Mouse (Mus musculus) E14TG2a.4 (cell line): ENCODE measurements at regions not wholly inside any gene's neighbourhood (a gene's known extent, or its start where the extent isn't known, plus 50 kb on each side); places are given as distances from the start of the nearest gene placed in this dataset.

ENCODE experiments used
- H3K27me3 ChIP-seq: 2 replicates; pipeline ENCODE4 v1.6.1; 2014; ENCODE audit warnings: low read length, control low read depth; ENCODE audit not compliant: insufficient read depth
- H3K36me3 ChIP-seq: 2 replicates; pipeline ENCODE4 v1.6.1; 2014; ENCODE audit warnings: low read length, control low read depth; ENCODE audit not compliant: insufficient read depth
- H3K4me1 ChIP-seq: replicated peaks from 2 replicates; pipeline ENCODE4 v1.6.1; 2014; ENCODE audit warnings: low read depth, low read length, control low read depth
- H3K4me3 ChIP-seq: replicated peaks from 2 replicates; pipeline ENCODE4 v1.5.1; 2014; ENCODE audit warnings: mild to moderate bottlenecking, low read length
- H3K9me3 ChIP-seq: 2 replicates; pipeline ENCODE4 v1.6.1; 2014; ENCODE audit warnings: low read length, control low read depth
- CTCF ChIP-seq: conservative IDR thresholded peaks from 2 replicates; pipeline ENCODE4 v1.5.1; 2014; ENCODE audit warnings: low read length
- NANOG ChIP-seq: IDR thresholded peaks from 2 replicates; pipeline ENCODE4 v1.6.1; 2014; ENCODE audit warnings: borderline replicate concordance, low read length, mixed read lengths
- POU5F1 ChIP-seq: IDR thresholded peaks from 2 replicates; pipeline ENCODE4 v1.6.1; 2014; ENCODE audit warnings: low read length, borderline replicate concordance

GRCm38 (mm10) chr8:98955803-98956202 lies 460.5 kb downstream of the Cdh8 start:
- Histone ChIP-seq H3K4me1 (no peaks in the 10 kb centered on the region), H3K9me3 (no peaks in the 10 kb centered on the region), H3K36me3 (no peaks in the 10 kb centered on the region), H3K4me3 (no peak overlapping the region), H3K27me3 (no peaks in the 10 kb centered on the region)
- TF ChIP-seq POU5F1: no peak
- no peak for TF ChIP-seq CTCF
- TF ChIP-seq NANOG: no peak

DNA sequence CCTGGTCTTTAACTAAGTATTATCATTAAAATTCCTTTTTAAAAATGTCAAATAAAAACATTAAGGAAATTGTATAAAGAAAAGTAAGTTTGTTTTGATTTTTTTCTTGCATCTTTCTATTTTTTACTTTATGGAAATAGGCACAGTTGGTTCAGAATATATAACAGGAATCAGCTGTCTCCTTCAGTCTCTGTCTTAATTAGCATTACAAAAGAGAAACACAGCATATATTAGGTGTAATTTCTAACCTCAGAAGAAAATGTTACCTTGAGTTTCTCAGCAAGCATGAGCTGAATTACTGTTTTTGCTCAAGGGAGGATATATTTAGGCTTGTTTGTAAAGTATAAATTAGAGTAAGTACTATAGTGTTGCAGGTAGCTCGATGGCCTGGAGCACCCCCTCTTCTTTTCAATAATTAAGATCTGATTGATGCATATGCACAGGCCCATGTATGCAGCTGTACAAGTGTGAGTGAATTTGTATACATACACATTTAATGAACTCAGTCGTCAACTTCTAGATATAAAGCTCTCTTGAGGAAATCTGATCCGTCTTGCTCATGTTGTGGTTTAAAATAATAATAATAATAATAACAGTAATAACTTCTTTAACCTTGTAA lies 503.0 kb downstream of the Cdh8 start:
- TF ChIP-seq CTCF (no peak), POU5F1 (no peak), NANOG (no peak)
- H3K27me3 ChIP-seq: no peaks in the 10 kb centered on the region
- no peaks in the 10 kb centered on the region for H3K36me3 ChIP-seq
- no peaks in the 10 kb centered on the region for H3K4me1 ChIP-seq
- H3K9me3 ChIP-seq: no peaks in the 10 kb centered on the region
- H3K4me3 ChIP-seq: no peak overlapping the region

- TF ChIP-seq POU5F1: no peak
- TF ChIP-seq CTCF: no peak
- Histone ChIP-seq H3K36me3 (no peaks in the 10 kb centered on the region), H3K4me3 (no peak overlapping the region), H3K27me3 (no peaks in the 10 kb centered on the region), H3K9me3 (no peaks in the 10 kb centered on the region), H3K4me1 (no peaks in the 10 kb centered on the region)
Measured at GRCm38 (mm10) chr8:98893331-98893730, 522.9 kb downstream of the Cdh8 start.

- H3K27me3 ChIP-seq: no peaks in the 10 kb centered on the region
- TF ChIP-seq NANOG (no peak), CTCF (no peak), POU5F1 (no peak)
- H3K4me1 ChIP-seq: no peaks in the 10 kb centered on the region
- H3K4me3 ChIP-seq: no peak overlapping the region
- H3K9me3 ChIP-seq: no peaks in the 10 kb centered on the region
- no peaks in the 10 kb centered on the region for H3K36me3 ChIP-seq
Measured at GRCm38 (mm10) chr8:98861664-98862306, 554.5 kb downstream of the Cdh8 start.

- Histone ChIP-seq H3K36me3 (no peaks in the 10 kb centered on the region), H3K4me1 (no peaks in the 10 kb centered on the region), H3K9me3 (no peaks in the 10 kb centered on the region), H3K27me3 (no peaks in the 10 kb centered on the region), H3K4me3 (no peak overlapping the region)
- no peak for TF ChIP-seq POU5F1
- TF ChIP-seq CTCF: no peak
- TF ChIP-seq NANOG: no peak
Measured at GRCm38 (mm10) chr8:98861175-98861574, 555.1 kb downstream of the Cdh8 start.

DNA sequence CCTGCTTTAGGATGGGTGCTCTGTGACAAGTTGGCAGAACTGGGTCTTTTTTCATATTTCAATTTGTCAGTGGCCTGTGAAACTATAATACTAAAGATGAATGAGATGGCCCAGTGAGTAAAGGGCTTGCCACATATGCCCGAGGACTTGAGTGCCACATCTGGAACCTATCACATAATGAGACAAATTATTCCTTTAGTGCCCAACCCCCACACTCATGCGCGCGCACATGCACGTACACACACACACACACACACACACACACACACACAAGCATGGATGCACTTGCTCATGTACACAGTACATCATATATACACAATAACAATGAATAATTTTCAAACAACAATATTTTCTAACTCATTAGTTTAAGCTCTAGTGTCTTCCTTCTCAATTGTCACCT lies 555.9 kb downstream of the Cdh8 start:
- no peaks in the 10 kb centered on the region for H3K4me1 ChIP-seq
- no peaks in the 10 kb centered on the region for H3K9me3 ChIP-seq
- H3K27me3 ChIP-seq: no peaks in the 10 kb centered on the region
- no peak overlapping the region for H3K4me3 ChIP-seq
- H3K36me3 ChIP-seq: no peaks in the 10 kb centered on the region
- TF ChIP-seq NANOG (no peak), POU5F1 (no peak), CTCF (no peak)

DNA sequence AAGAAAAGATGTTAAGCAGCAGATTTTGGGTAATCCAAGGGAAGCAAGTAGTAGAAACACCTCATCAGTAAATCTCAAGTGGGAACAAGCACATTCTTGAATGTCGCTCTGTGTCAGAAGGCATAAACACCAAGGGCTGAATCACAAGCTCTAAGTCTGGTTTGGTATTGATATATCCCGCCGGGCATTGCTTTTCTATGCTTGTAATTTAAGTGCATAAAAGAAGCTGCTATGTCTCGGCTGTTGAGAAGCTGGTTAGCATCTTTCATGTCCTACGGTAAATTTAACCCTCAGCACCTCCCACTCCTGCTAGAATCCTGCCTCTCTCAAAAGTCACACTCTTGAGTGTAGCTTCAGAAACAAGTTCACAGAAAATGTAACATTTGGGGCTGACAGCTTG lies 586.8 kb downstream of the Cdh8 start:
- Histone ChIP-seq H3K9me3 (no peaks in the 10 kb centered on the region), H3K36me3 (no peaks in the 10 kb centered on the region), H3K27me3 (no peaks in the 10 kb centered on the region), H3K4me3 (no peak overlapping the region), H3K4me1 (no peaks in the 10 kb centered on the region)
- TF ChIP-seq CTCF (no peak), NANOG (no peak), POU5F1 (no peak)

DNA sequence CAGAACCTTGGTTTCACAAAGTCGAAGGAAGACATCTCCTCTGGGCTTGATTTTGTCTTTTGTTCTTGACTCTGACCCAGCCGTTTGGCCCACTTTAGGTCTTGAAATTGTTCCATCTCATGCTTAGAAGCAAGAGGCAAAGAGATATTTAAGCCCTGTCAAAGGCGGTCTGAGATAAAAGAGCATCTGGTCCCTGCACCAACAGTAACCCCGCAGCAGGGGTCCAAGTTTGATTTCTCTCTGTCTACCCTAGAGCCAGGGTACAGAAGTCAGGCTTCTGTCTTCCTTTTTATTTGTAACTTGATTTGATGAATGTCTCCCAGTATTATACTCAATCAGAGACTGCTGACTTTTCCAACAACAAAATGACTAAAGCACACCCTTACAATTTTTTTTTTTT lies 587.3 kb downstream of the Cdh8 start:
- no peak for TF ChIP-seq CTCF
- no peak for TF ChIP-seq POU5F1
- TF ChIP-seq NANOG: no peak
- Histone ChIP-seq H3K4me1 (no peaks in the 10 kb centered on the region), H3K9me3 (no peaks in the 10 kb centered on the region)

GRCm38 (mm10) chr8:98811922-98812321 lies 604.3 kb downstream of the Cdh8 start:
- no peaks in the 10 kb centered on the region for H3K9me3 ChIP-seq
- H3K4me3 ChIP-seq: no peak overlapping the region
- H3K27me3 ChIP-seq: no peaks in the 10 kb centered on the region
- H3K36me3 ChIP-seq: no peaks in the 10 kb centered on the region
- TF ChIP-seq NANOG (no peak), POU5F1 (no peak)
- H3K4me1 ChIP-seq: no peaks in the 10 kb centered on the region

More for the DNA sequence above, 587.3 kb downstream of the Cdh8 start:
- Histone ChIP-seq H3K4me3 (no peak overlapping the region), H3K36me3 (no peaks in the 10 kb centered on the region), H3K27me3 (no peaks in the 10 kb centered on the region)
